Mouse (Mus musculus) MEL (cell line): ENCODE results near the gene Gm20662. TPM values are rescaled to one million over a fixed set of nuclear protein-coding genes. Genes with fewer than 3 reads are reported as not detected.

Source experiments
- DNase-seq: peaks from one replicate; pipeline ENCODE4 v3.0.0; 2011; ENCODE audit warnings: low read depth, low spot score
- H3K27ac ChIP-seq: 2 replicates; pipeline ENCODE4 v1.5.1; 2012; ENCODE audit warnings: low read depth, mild to moderate bottlenecking, control low read depth, low read length, moderate library complexity; ENCODE audit not compliant: control insufficient read depth
- H3K27me3 ChIP-seq, 2 experiments: fragments of 150-350 bp in 1 of 2; sonication (generic) in 1 of 2; 2 replicates each; pipeline ENCODE4 v1.6.1; 2012; ENCODE audit warnings: low read length in 2 of 2, mild to moderate bottlenecking in 2 of 2, improper control_type of control experiment in 1 of 2, moderate library complexity in 1 of 2; ENCODE audit not compliant: insufficient read depth in 2 of 2, control insufficient read depth in 1 of 2
- H3K36me3 ChIP-seq, 2 experiments: 2 replicates each; pipeline ENCODE4 v1.6.1; 2012 to 2014; ENCODE audit warnings: low read length in 2 of 2, improper control_type of control experiment in 1 of 2, inconsistent platforms in 1 of 2, mild to moderate bottlenecking in 1 of 2; ENCODE audit not compliant: insufficient read depth in 2 of 2, control insufficient read depth in 1 of 2
- H3K4me1 ChIP-seq, 2 experiments: fragments of 150-350 bp in 1 of 2; sonication (generic) in 1 of 2; 2 replicates each; pipeline ENCODE4 v1.6.1; 2012; ENCODE audit warnings: low read length in 2 of 2, improper control_type of control experiment in 1 of 2, mild to moderate bottlenecking in 1 of 2; ENCODE audit not compliant: insufficient read depth in 2 of 2, control insufficient read depth in 1 of 2
- H3K4me3 ChIP-seq, 2 experiments: fragments of 150-350 bp in 1 of 2; sonication (generic) in 1 of 2; 2 replicates each; pipeline ENCODE4 v1.5.1; 2012; ENCODE audit warnings: low read depth in 2 of 2, low read length in 2 of 2, mild to moderate bottlenecking in 2 of 2, moderate library complexity in 2 of 2, control low read depth in 1 of 2, improper control_type of control experiment in 1 of 2; ENCODE audit not compliant: control insufficient read depth in 1 of 2, insufficient read depth in 1 of 2
- H3K79me2 ChIP-seq: 2 replicates; pipeline ENCODE4 v1.6.1; 2012; ENCODE audit warnings: mild to moderate bottlenecking, low read length, moderate library complexity; ENCODE audit not compliant: control insufficient read depth, poor library complexity, insufficient read depth
- H3K9ac ChIP-seq: 2 replicates; pipeline ENCODE4 v1.6.1; 2012; ENCODE audit warnings: low read depth, mild to moderate bottlenecking, control low read depth, low read length, moderate library complexity; ENCODE audit not compliant: control insufficient read depth, poor library complexity, severe bottlenecking
- H3K9me3 ChIP-seq: fragments of 150-350 bp; sonication (generic); replicated peaks from 2 replicates; pipeline ENCODE4 v1.6.1; 2012; ENCODE audit warnings: mild to moderate bottlenecking, low read length, improper control_type of control experiment, moderate library complexity; ENCODE audit not compliant: insufficient read depth
- BHLHE40 ChIP-seq: IDR thresholded peaks from 2 replicates; pipeline ENCODE4 v1.6.1; 2012; ENCODE audit warnings: low read depth, mild to moderate bottlenecking, inconsistent platforms, low read length, improper control_type of control experiment, borderline replicate concordance
- CHD1 ChIP-seq: IDR thresholded peaks from 2 replicates; pipeline ENCODE4 v1.6.1; 2012; ENCODE audit warnings: low read depth, mild to moderate bottlenecking, inconsistent platforms, low read length, improper control_type of control experiment
- CHD2 ChIP-seq: IDR thresholded peaks from 2 replicates; pipeline ENCODE4 v1.6.1; 2011; ENCODE audit warnings: low read length, improper control_type of control experiment
- E2F4 ChIP-seq: IDR thresholded peaks from 2 replicates; pipeline ENCODE4 v1.6.1; 2011; ENCODE audit warnings: low read depth, low read length, improper control_type of control experiment, borderline replicate concordance
- ELF1 ChIP-seq: IDR thresholded peaks from 2 replicates; pipeline ENCODE4 v1.6.1; 2014; ENCODE audit warnings: low read depth, mild to moderate bottlenecking, inconsistent platforms, low read length, improper control_type of control experiment, moderate library complexity
- ETS1 ChIP-seq: IDR thresholded peaks from 2 replicates; pipeline ENCODE4 v1.6.1; 2012; ENCODE audit warnings: low read depth, mild to moderate bottlenecking, inconsistent platforms, low read length, improper control_type of control experiment, moderate library complexity
- GABPA ChIP-seq: IDR thresholded peaks from 2 replicates; pipeline ENCODE4 v1.6.1; 2012; ENCODE audit warnings: low read depth, mild to moderate bottlenecking, inconsistent platforms, low read length, improper control_type of control experiment, moderate library complexity
- GATA1 ChIP-seq: IDR thresholded peaks from 2 replicates; pipeline ENCODE4 v1.6.1; 2011; ENCODE audit warnings: low read depth, low read length, improper control_type of control experiment
- MAX ChIP-seq: IDR thresholded peaks from 2 replicates; pipeline ENCODE4 v1.6.1; 2011; ENCODE audit warnings: low read length, improper control_type of control experiment
- MAZ ChIP-seq: IDR thresholded peaks from 2 replicates; pipeline ENCODE4 v1.6.1; 2012; ENCODE audit warnings: low read depth, mild to moderate bottlenecking, inconsistent platforms, low read length, improper control_type of control experiment
- MEF2A ChIP-seq: IDR thresholded peaks from 2 replicates; pipeline ENCODE4 v1.6.1; 2014; ENCODE audit warnings: low read depth, mild to moderate bottlenecking, inconsistent platforms, low read length, improper control_type of control experiment; ENCODE audit not compliant: poor library complexity, insufficient replicate concordance, severe bottlenecking; ENCODE audit errors: extremely low read depth
- MXI1 ChIP-seq: IDR thresholded peaks from 2 replicates; pipeline ENCODE4 v1.6.1; 2011; ENCODE audit warnings: mild to moderate bottlenecking, low read depth, low read length, improper control_type of control experiment
- MYC ChIP-seq: IDR thresholded peaks from 2 replicates; pipeline ENCODE4 v1.6.1; 2011; ENCODE audit warnings: low read depth, mild to moderate bottlenecking, low read length, improper control_type of control experiment, moderate library complexity
- NRF1 ChIP-seq: IDR thresholded peaks from 2 replicates; pipeline ENCODE4 v1.6.1; 2014; ENCODE audit warnings: low read depth, mild to moderate bottlenecking, inconsistent platforms, low read length, improper control_type of control experiment, moderate library complexity; ENCODE audit not compliant: poor library complexity, insufficient read depth, severe bottlenecking
- POLR2AphosphoS2 ChIP-seq: IDR thresholded peaks from 2 replicates; pipeline ENCODE4 v1.6.1; 2011; ENCODE audit warnings: low read length, improper control_type of control experiment
- SIN3A ChIP-seq: IDR thresholded peaks from 2 replicates; pipeline ENCODE4 v1.6.1; 2012; ENCODE audit warnings: low read length, improper control_type of control experiment, inconsistent platforms
- TAL1 ChIP-seq: IDR thresholded peaks from 2 replicates; pipeline ENCODE4 v1.6.1; 2012; ENCODE audit warnings: mild to moderate bottlenecking, inconsistent platforms, low read length, moderate library complexity, mixed read lengths
- USF2 ChIP-seq, 2 experiments: IDR thresholded peaks; 2 replicates each; pipeline ENCODE4 v1.6.1; 2011 to 2012; ENCODE audit warnings: improper control_type of control experiment in 2 of 2, low read length in 2 of 2, borderline replicate concordance in 1 of 2, inconsistent platforms in 1 of 2, low read depth in 1 of 2, mild to moderate bottlenecking in 1 of 2; ENCODE audit not compliant: insufficient read depth in 1 of 2
- ZC3H11A ChIP-seq: IDR thresholded peaks from 2 replicates; pipeline ENCODE4 v1.6.1; 2012; ENCODE audit warnings: low read depth, mild to moderate bottlenecking, inconsistent platforms, low read length, improper control_type of control experiment
- ZNF384 ChIP-seq: IDR thresholded peaks from 2 replicates; pipeline ENCODE4 v1.6.1; 2012; ENCODE audit warnings: low read depth, mild to moderate bottlenecking, inconsistent platforms, low read length, improper control_type of control experiment
- polyA plus RNA-seq, 2 experiments: library from polyadenylated mRNA; stranded (reverse) in 1 of 2; unstranded in 1 of 2; fragments of >175 nt in 1 of 2; fragments of >200 nt in 1 of 2; gene quantifications; 2 replicates each; pipeline versions ENCODE4 v1.2.1 to v1.2.4; 2012; ENCODE audit warnings: low replicate concordance in 2 of 2, low read depth in 1 of 2; ENCODE audit not compliant: insufficient read length in 2 of 2, insufficient read depth in 1 of 2, missing spikeins in 1 of 2
- total RNA-seq: library from RNA; depleted of rRNA; stranded (reverse); fragments of 300-350 nt; gene quantifications from 2 replicates; pipeline ENCODE4 v1.2.3, GENCODE M21; 2012

Gm20662 gene
- total and polyA plus RNA-seq, 3 experiments, result 0.73 to 1.2 TPM; not detected in 1

DNA sequence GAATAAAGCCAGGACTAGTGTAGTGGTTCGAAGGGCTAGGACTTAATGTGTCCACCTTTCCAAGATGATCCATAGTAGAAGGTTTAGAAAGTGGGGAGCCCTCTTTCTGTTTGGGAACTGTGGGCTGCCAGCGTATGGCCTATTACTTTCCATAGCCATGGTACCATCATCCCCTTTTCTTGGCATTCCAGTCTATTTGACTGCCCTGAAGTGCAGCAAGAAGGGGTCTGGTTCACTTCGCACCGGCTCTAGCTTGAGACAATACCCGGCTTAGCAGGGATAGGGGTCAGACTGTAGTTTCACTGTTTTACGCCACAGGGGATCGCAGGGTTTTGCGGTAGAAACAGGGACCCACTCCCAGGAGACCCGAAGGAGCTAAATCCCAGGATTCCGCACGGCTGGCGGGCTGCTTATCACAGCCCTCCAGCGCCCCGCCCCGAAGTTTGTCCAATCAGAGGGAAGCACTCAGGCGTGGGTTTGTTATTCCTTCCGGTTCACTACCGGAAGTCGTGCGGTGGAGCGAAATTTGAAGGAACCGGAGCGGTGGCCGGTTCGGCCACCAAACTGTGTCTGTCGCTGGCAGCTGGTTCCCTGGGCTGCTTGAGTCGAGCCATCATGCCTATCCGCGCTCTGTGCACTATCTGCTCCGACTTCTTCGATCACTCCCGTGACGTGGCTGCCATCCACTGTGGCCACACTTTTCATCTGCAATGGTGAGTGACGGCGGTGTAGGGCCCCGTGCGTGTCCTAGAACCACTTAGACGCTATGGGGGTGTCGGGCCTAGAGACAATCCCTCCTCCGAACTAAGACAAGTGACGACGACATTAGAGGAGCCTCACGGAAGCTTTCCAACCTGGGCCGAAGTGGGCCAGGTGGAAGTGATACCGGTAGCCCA, 45.4 kb upstream of the Gm20662 start (continued):
- 0 out of 2 replicates have a peak, but pooled peaks have one; percentile 18 for TF ChIP-seq MEF2A

GRCm38 (mm10) chr9:107955613-107956289, 40.4 kb upstream of the Gm20662 start:
- Histone ChIP-seq H3K36me3 (peaks cover 12 to 18% of the 10 kb centered on the region in 2 experiments), H3K79me2 (peaks cover 32% of the 10 kb centered on the region), H3K4me1 (peaks cover 0 to 6% of the 10 kb centered on the region in 2 experiments; a peak in 1 of 4 replicates), H3K4me3 (no peak overlapping the region), H3K9me3 (no peaks in the 10 kb centered on the region), H3K9ac (no peak overlapping the region), H3K27me3 (no peaks in the 10 kb centered on the region), H3K27ac (no peak overlapping the region)
- no peak for TF ChIP-seq USF2 (IDR thresholded peaks at IDR 0.05; ENCODE audit: borderline replicate concordance in 1 of 2, insufficient read depth in 1 of 2, low read depth in 1 of 2, low read length in 2 of 2)
- no peak for DNase-seq

GRCm38 (mm10) chr9:107957141-107957540, 39.0 kb upstream of the Gm20662 start:
- Histone ChIP-seq H3K4me1 (no peaks in the 10 kb centered on the region; a peak in 1 of 4 replicates), H3K4me3 (no peak overlapping the region), H3K79me2 (peaks cover 19% of the 10 kb centered on the region), H3K36me3 (peaks cover 7 to 18% of the 10 kb centered on the region in 2 experiments), H3K9me3 (no peaks in the 10 kb centered on the region), H3K27me3 (no peaks in the 10 kb centered on the region), H3K9ac (no peak overlapping the region), H3K27ac (no peak overlapping the region)
- TF ChIP-seq E2F4 (no peak), MYC (no peak), ETS1 (no peak), SIN3A (no peak), NRF1 (no peak), GABPA (no peak), MAX (no peak), ZC3H11A (no peak), MEF2A (no peak), MAZ (no peak), GATA1 (no peak), CHD2 (no peak), USF2 (IDR thresholded peaks at IDR 0.05; ENCODE audit: borderline replicate concordance in 1 of 2, insufficient read depth in 1 of 2, low read depth in 1 of 2, low read length in 2 of 2) (no peak), MXI1 (no peak), TAL1 (no peak), POLR2AphosphoS2 (no peak), ELF1 (no peak), CHD1 (no peak), ZNF384 (no peak), BHLHE40 (no peak)
- DNase-seq, result no peak
